Mouse (Mus musculus) forebrain, postnatal 0 days (tissue): Measurements from ENCODE around the gene Bfar. TPM values are rescaled to one million over a fixed set of nuclear protein-coding genes. Genes with fewer than 3 reads are reported as not detected.
"Not testable (repeated sequence)": the region's sequence is repeated elsewhere in the genome, so short reads cannot be mapped to it uniquely, and the experiment has no call there.

Experiments
- ATAC-seq: fragments of 200-750 bp; cut with Nextera tagmentation; 2 replicates; pipeline ENCODE4 v1.8.0; 2017; ENCODE audit warnings: mild to moderate bottlenecking, moderate library complexity
- DNase-seq: peaks from one replicate; pipeline ENCODE4 v3.0.0-alpha.2; 2015
- H3K27ac ChIP-seq: fragments of 300-500 bp; sonication (generic); 2 replicates; pipeline ENCODE4 v1.5.1; 2014; ENCODE audit warnings: low read depth, mild to moderate bottlenecking, antibody characterized with exemption, low read length, moderate library complexity, mixed read lengths
- H3K27me3 ChIP-seq: fragments of 300-500 bp; sonication (generic); 2 replicates; pipeline ENCODE4 v1.6.1; 2014; ENCODE audit warnings: mild to moderate bottlenecking, low read length, mixed read lengths; ENCODE audit not compliant: insufficient read depth
- H3K36me3 ChIP-seq: fragments of 300-500 bp; sonication (generic); 2 replicates; pipeline ENCODE4 v1.6.1; 2014; ENCODE audit warnings: mild to moderate bottlenecking, moderate library complexity; ENCODE audit not compliant: insufficient read depth
- H3K4me1 ChIP-seq: fragments of 300-500 bp; sonication (generic); 2 replicates; pipeline ENCODE4 v1.6.1; 2014; ENCODE audit warnings: antibody characterized with exemption; ENCODE audit not compliant: insufficient read depth
- H3K4me2 ChIP-seq: fragments of 300-500 bp; sonication (generic); 2 replicates; pipeline ENCODE4 v1.6.1; 2014; ENCODE audit warnings: low read depth, mild to moderate bottlenecking, moderate library complexity
- H3K4me3 ChIP-seq: fragments of 300-500 bp; sonication (generic); 2 replicates; pipeline ENCODE4 v1.5.1; 2014; ENCODE audit warnings: low read depth, low read length, mixed read lengths
- H3K9ac ChIP-seq: fragments of 300-500 bp; sonication (generic); 2 replicates; pipeline ENCODE4 v1.6.1; 2014; ENCODE audit warnings: mild to moderate bottlenecking
- H3K9me3 ChIP-seq: fragments of 300-500 bp; sonication (generic); 2 replicates; pipeline ENCODE4 v1.6.1; 2016; ENCODE audit warnings: low read length
- CTCF ChIP-seq: sonication (generic); IDR thresholded peaks from 2 replicates; pipeline ENCODE4 v1.5.1; 2016; ENCODE audit warnings: antibody characterized with exemption, control low read depth, low read depth
- WGBS: fragments of 180-500 bp; shearing (Covaris S2); extraction: QIAGEN DNeasy Blood & Tissue Kit; methylation state at CpG from one replicate; pipeline ENCODE4 v1.1.7; 2014; 5-methylcytosine and 5-hydroxymethylcytosine counted together
- polyA plus RNA-seq: library from polyadenylated mRNA; unstranded; fragments of >200 nt; fragmentation: Nextera tagmentation; extraction: Ambion mirVana; gene quantifications from 2 replicates; pipeline ENCODE4 v1.2.1, GENCODE M21; 2015
- total RNA-seq: library from RNA; depleted of rRNA; stranded (reverse); fragments of >200 nt; gene quantifications from 2 replicates; pipeline ENCODE4 v1.2.3, GENCODE M21; 2014

The Bfar gene
- total and polyA plus RNA-seq, 2 experiments from 2014 or later: 33.0 to 39.8 TPM

DNA sequence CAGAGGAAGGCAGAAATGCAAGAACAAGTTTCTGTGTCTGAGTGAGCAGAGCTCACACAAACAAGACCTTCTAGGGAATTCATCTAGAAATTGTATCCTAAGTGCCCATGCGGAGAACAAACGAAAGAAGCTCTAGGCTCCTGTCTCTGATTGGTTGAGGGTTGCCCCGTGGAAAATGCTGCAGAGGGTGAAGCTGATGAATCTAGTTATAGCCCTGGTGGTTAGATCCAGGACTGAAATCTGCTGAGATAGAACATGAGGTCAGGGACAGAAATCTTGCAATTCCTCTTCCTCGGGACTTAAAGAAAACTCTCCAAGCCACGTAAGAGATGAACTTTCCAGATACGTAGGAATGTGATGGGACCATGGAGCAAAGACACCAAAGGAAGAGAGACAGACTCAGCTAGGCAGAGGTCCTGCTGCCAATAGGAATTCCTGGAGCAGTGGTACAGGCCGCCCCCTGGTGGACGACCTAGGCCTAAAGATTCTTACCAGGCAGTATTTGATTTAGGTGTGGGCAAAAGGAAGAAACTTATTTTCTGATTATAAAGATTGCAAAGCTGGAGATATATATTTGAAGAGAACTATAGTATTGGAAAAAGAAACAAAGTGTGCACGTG, 62.0 kb downstream of the Bfar start:
- peak; percentile 80 for TF ChIP-seq CTCF
- Histone ChIP-seq H3K4me2 (no peak overlapping the region), H3K27ac (no peak overlapping the region), H3K27me3 (no peaks in the 10 kb centered on the region), H3K9me3 (no peaks in the 10 kb centered on the region), H3K4me3 (no peak overlapping the region), H3K9ac (no peak overlapping the region), H3K4me1 (no peaks in the 10 kb centered on the region), H3K36me3 (no peaks in the 10 kb centered on the region; the same call in 1 of the 2 replicates)
- ATAC-seq (peak; percentile 59; the same call in 1 of the 2 replicates), DNase-seq (peak; percentile 72)
- 25% methylated on average over 9 of the region's 9 CpGs for WGBS

DNA sequence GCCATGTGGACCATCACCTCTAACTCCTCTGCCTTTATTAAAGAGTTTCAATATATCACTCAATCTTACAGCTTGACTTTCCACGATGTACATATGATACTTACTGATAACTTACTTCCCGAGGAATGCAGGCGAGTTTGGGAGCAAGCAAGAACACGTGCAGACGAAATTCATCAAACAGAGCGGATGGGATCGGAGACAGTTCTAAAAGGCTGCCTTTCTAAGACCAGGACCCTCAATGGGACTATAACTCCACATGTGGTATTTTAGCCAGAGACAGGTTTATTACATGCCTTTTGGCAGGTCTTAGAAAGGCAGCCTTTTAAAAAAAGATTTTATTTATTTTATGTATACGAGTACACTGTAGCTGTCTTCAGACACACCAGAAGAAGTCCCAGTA, 64.3 kb downstream of the Bfar start:
- Histone ChIP-seq H3K4me1 (no peaks in the 10 kb centered on the region), H3K4me3 (no peak overlapping the region), H3K9ac (no peak overlapping the region), H3K36me3 (no peaks in the 10 kb centered on the region; the same call in 1 of the 2 replicates), H3K9me3 (no peaks in the 10 kb centered on the region), H3K4me2 (no peak overlapping the region), H3K27me3 (no peaks in the 10 kb centered on the region), H3K27ac (no peak overlapping the region)
- no peak for ATAC-seq
- whole genome bisulfite sequencing: 92% methylated on average over 8 of the region's 8 CpGs
- DNase-seq: no peak
- TF ChIP-seq CTCF: no peak

DNA sequence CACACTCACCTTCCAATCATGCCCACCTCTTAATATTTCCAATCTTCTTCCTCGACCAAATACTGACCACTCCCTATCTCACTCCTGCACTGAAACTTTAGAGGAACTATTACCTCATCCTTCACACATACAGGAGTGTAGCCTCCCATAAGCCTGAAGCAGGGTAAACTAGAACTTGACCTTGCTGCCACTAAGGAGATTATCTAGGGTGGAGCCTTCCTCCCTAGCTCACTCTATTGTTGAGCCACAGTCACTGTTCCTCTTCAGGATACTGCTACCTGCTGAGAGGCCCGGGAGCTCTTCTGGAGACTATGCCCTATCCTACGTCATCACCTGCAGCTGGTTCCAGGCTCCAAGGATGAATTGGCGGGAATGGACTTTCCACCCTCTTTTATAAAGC, 67.4 kb downstream of the Bfar start:
- 57% methylated on average over 4 of the region's 4 CpGs for WGBS
- not testable (repeated sequence) for H3K9ac ChIP-seq, H3K4me1 ChIP-seq, H3K4me3 ChIP-seq, ATAC-seq, H3K27ac ChIP-seq, H3K36me3 ChIP-seq, H3K9me3 ChIP-seq, H3K27me3 ChIP-seq, DNase-seq, H3K4me2 ChIP-seq

DNA sequence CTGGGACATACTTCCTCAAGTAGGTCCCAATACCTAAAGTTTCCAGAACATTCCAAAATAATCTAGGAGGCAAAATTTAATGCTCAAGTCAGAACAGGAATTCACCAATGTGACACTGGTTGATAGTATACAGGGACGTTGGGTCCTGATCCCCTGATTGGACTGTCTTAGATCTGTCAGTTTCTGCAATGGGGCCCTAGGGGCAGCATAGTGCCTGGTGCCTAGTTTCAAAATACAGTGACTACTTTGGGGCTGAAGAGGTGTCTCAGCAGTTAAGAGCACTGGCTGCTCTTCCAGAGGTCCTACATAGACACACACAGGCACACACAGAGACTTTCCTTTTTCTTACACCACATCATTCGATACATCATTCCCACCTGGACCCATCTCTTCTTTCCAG, 69.2 kb downstream of the Bfar start:
- ATAC-seq: no peak
- no peaks in the 10 kb centered on the region for H3K27me3 ChIP-seq
- H3K4me3 ChIP-seq: no peak overlapping the region
- H3K9ac ChIP-seq: no peak overlapping the region
- DNase-seq: no peak
- H3K4me2 ChIP-seq: no peak overlapping the region
- H3K9me3 ChIP-seq: no peaks in the 10 kb centered on the region
- no peaks in the 10 kb centered on the region for H3K36me3 ChIP-seq
- no peaks in the 10 kb centered on the region for H3K4me1 ChIP-seq
- H3K27ac ChIP-seq: no peak overlapping the region
- no peak for TF ChIP-seq CTCF
- 74% methylated on average over 2 of the region's 2 CpGs for WGBS

DNA sequence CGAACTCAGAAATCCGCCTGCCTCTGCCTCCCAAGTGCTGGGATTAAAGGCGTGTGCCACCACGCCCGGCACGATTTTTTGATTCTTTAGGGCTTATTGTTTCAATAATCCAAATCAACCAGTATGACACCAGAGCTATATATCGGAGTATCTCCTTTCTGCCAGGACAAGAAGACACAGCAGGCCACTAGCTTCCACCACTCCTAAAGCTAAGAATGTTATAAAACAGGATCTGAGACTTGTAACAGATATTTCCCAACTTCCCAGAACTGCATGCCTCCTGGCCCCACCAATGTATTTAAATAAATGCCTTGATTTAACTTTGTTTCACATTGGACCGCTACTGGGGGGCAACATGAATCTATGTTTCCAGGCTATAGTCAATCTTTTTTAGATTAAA, 76.0 kb downstream of the Bfar start:
- 94% methylated on average over 8 of the region's 8 CpGs for WGBS
- H3K36me3 ChIP-seq: no peaks in the 10 kb centered on the region
- no peaks in the 10 kb centered on the region for H3K27me3 ChIP-seq
- no peaks in the 10 kb centered on the region for H3K9me3 ChIP-seq
- no peak overlapping the region for H3K4me3 ChIP-seq
- no peak overlapping the region for H3K9ac ChIP-seq
- H3K4me2 ChIP-seq: no peak overlapping the region
- ATAC-seq (no peak), DNase-seq (no peak)
- H3K4me1 ChIP-seq: no peaks in the 10 kb centered on the region
- H3K27ac ChIP-seq: no peak overlapping the region
- TF ChIP-seq CTCF: no peak

DNA sequence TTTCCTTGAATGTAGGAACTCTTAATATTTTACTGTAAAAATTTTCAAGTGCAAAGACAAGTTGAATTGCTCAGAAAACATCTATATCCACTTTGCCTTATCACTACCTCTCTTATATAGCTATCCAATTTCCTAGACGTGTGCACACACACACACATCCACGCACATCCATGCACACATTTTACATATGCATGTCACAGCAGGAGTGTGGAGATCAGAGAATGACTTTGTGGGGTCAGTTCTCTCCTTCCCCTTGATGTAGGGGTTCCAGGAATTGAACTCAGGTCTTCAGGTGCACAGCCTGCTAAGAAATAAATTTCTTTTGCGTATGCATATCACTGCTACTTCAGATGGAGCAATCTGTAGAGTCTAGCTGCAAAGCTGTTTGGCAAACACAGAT, 76.5 kb downstream of the Bfar start:
- 71% methylated on average over 3 of the region's 3 CpGs for WGBS
- Histone ChIP-seq H3K4me1 (no peaks in the 10 kb centered on the region), H3K9ac (no peak overlapping the region), H3K4me3 (no peak overlapping the region), H3K27me3 (no peaks in the 10 kb centered on the region), H3K27ac (no peak overlapping the region), H3K36me3 (no peaks in the 10 kb centered on the region), H3K9me3 (no peaks in the 10 kb centered on the region), H3K4me2 (no peak overlapping the region)
- no peak for DNase-seq
- ATAC-seq: no peak
- TF ChIP-seq CTCF: no peak

DNA sequence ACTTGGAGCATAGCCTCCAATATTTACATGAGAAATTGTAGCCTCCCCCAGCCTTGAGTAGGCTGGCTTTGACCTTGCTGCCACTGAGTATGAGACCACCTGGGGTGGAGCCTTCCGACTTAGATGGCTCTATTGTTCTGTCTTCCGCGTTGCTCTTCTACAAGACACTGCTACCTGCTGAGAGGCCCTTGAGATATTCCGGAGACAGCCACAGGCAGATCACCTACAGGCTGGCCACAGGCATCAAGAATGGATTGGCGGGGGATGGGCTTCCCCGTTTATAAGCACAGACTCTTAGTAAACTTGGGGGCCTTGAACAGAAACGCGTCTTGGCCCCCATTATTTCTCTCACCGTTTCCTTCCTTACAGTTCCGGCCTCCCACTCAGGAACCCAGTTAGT, 77.2 kb downstream of the Bfar start:
- not testable (repeated sequence) for H3K4me1 ChIP-seq, H3K36me3 ChIP-seq, H3K4me2 ChIP-seq, H3K9me3 ChIP-seq, H3K27me3 ChIP-seq, ATAC-seq, H3K9ac ChIP-seq, DNase-seq, H3K4me3 ChIP-seq, H3K27ac ChIP-seq
- 17% methylated on average over 10 of the region's 10 CpGs for WGBS

DNA sequence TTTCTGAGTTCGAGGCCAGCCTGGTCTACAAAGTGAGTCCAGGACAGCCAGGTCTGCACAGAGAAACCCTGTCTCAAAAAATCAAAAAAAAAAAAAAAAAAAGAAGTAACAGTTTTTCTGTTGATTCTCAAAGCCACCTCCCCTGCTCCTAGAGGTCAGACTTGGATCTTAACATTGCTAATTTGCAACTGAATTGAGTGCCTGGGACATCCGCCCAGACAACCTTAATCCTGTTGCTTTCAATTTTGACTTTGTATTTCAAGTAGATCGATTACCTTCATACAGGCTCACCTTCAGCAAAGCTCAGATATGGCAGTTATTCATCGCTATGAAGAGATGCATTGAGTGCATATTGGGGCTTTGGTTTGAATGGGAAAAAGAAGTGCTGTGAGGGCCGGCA, 77.6 kb downstream of the Bfar start:
- 41% methylated on average over 5 of the region's 5 CpGs for WGBS
- Histone ChIP-seq H3K4me1 (no peaks in the 10 kb centered on the region), H3K27me3 (no peaks in the 10 kb centered on the region), H3K36me3 (no peaks in the 10 kb centered on the region), H3K9me3 (no peaks in the 10 kb centered on the region), H3K27ac (no peak overlapping the region), H3K4me3 (no peak overlapping the region), H3K4me2 (no peak overlapping the region), H3K9ac (no peak overlapping the region)
- ATAC-seq (no peak), DNase-seq (no peak)
- TF ChIP-seq CTCF: no peak
